10 mouse cellular contexts compared by ENCODE assay signal in genomic region chr1:154791544-154792174, GRCm38 (mm10).
A peak's percentile ranks its signal among the peaks of the same experiment; 100 is the strongest.
DNase-seq lines count a peak whose midpoint lies in the region; ATAC-seq and TF ChIP-seq lines count a peak whose summit lies in the region.
"Had no signal": no experiment of that assay in that cellular context is flagged by ENCODE, and none has a peak within 500 bp of the region (broad histone marks: within the 10 kb centered on the region; RNA-seq: fewer than 3 reads in every experiment).

No protein-coding gene starts in this region.

- DNase-seq in kidney, adult 9 months, result peak; percentile 19
- no peak for DNase-seq in kidney, adult 18-20 months
- peak; percentile 65 for DNase-seq in cerebellum, adult 11 months
- peak; percentile 38 for DNase-seq in induced T-regulatory cell, adult 2 months (ENCODE audit: low read depth)
- DNase-seq in limb, embryonic 14.5 days (ENCODE audit: low spot score), result peak; percentile 41
- DNase-seq in heart, postnatal 25 days (ENCODE audit: low spot score), result no peak

- H3K4me3 ChIP-seq in limb, embryonic 14.5 days (replicated peaks; ENCODE audit: low read length), result no peak overlapping the region
- H3K4me3 ChIP-seq in intestine, embryonic 16.5 days (ENCODE audit: low read length), result no peak overlapping the region
- H3K4me3 ChIP-seq: neural tube, embryonic 12.5 days had no signal

- H3K4me2 ChIP-seq in limb, embryonic 14.5 days (replicated peaks; ENCODE audit: low read depth, low read length, severe bottlenecking), result peak overlapping the region; percentile 13; the same call in 1 of the 2 replicates
- H3K4me2 ChIP-seq in intestine, embryonic 16.5 days (ENCODE audit: low read depth, low read length), result no peak overlapping the region
- H3K4me2 ChIP-seq: neural tube, embryonic 12.5 days had no signal

- H3K9me3 ChIP-seq in limb, embryonic 14.5 days (ENCODE audit: control insufficient read depth, low read length), result no peaks in the 10 kb centered on the region
- no peaks in the 10 kb centered on the region for H3K9me3 ChIP-seq in intestine, embryonic 16.5 days (ENCODE audit: control insufficient read depth, low read length)
- H3K9me3 ChIP-seq: neural tube, embryonic 12.5 days had no signal

- ATAC-seq in limb, embryonic 14.5 days (ENCODE audit: low FRiP score, low read depth), result 0 out of 2 replicates have a peak, but pooled peaks have one; percentile 20
- ATAC-seq in intestine, embryonic 16.5 days, result no peak
- ATAC-seq in erythroid progenitor cell, adult 5-6 weeks (replicated peaks; ENCODE audit: low FRiP score, poor library complexity, severe bottlenecking), result no peak
- ATAC-seq: Patski had no signal

- H3K4me1 ChIP-seq in limb, embryonic 14.5 days (ENCODE audit: control insufficient read depth, insufficient read depth, low read length), result peaks cover 12% of the 10 kb centered on the region
- H3K4me1 ChIP-seq in intestine, embryonic 16.5 days (ENCODE audit: control insufficient read depth, insufficient read depth, low read length), result no peaks in the 10 kb centered on the region

- H3K27me3 ChIP-seq in limb, embryonic 14.5 days (ENCODE audit: control insufficient read depth, insufficient read depth, low read length), result no peaks in the 10 kb centered on the region
- no peaks in the 10 kb centered on the region for H3K27me3 ChIP-seq in intestine, embryonic 16.5 days (replicated peaks; ENCODE audit: control insufficient read depth, insufficient read depth, low read length)
- H3K27me3 ChIP-seq: neural tube, embryonic 12.5 days had no signal

- H3K36me3 ChIP-seq in limb, embryonic 14.5 days (ENCODE audit: control insufficient read depth, insufficient read depth, low read length), result no peaks in the 10 kb centered on the region
- no peaks in the 10 kb centered on the region for H3K36me3 ChIP-seq in intestine, embryonic 16.5 days (ENCODE audit: control insufficient read depth, insufficient read depth, low read length)
- H3K36me3 ChIP-seq: neural tube, embryonic 12.5 days had no signal

- intact Hi-C loops in heart, postnatal 25 days (cut with DNase I), result loop anchor here (10.0 kb wide), 1 partner anchor 483 kb away; no protein-coding TSS in a partner anchor

- H3K9ac ChIP-seq in limb, embryonic 14.5 days (ENCODE audit: low read depth, low read length, severe bottlenecking), result no peak overlapping the region
- H3K9ac ChIP-seq in intestine, embryonic 16.5 days (ENCODE audit: low read depth, low read length), result no peak overlapping the region
- H3K9ac ChIP-seq: neural tube, embryonic 12.5 days had no signal

- TF ChIP-seq POLR2A in limb, embryonic 14.5 days (IDR thresholded peaks at IDR 0.05; ENCODE audit: borderline replicate concordance, extremely low read depth, insufficient read depth, insufficient read length), result no peak

- WGBS in limb, embryonic 14.5 days, result 37% methylated on average over 13 of the region's 13 CpGs
- WGBS in intestine, embryonic 16.5 days, result 39% methylated on average over 13 of the region's 13 CpGs

- no peak overlapping the region for H3K27ac ChIP-seq in limb, embryonic 14.5 days (replicated peaks; ENCODE audit: low read depth, low read length)
- H3K27ac ChIP-seq in intestine, embryonic 16.5 days (ENCODE audit: low read length), result no peak overlapping the region
- H3K27ac ChIP-seq: neural tube, embryonic 12.5 days had no signal

Comparison
In these comparisons a context has a peak if more than half of its experiments do, and no peak if none do; other contexts are left out.
1. DNase-seq: peak in kidney, adult 9 months (single experiment), cerebellum, adult 11 months (single experiment), induced T-regulatory cell, adult 2 months (single experiment) and limb, embryonic 14.5 days (single experiment); none in kidney, adult 18-20 months (single experiment) and heart, postnatal 25 days (single experiment).